Mouse (Mus musculus) 3134 (cell line): ENCODE results near the gene Slc25a3.

ENCODE experiments used
- DNase-seq: peaks from one replicate; pipeline ENCODE4 v3.0.0-alpha.2; 2011; ENCODE audit warnings: low spot score; ENCODE audit not compliant: insufficient read length; ENCODE audit errors: extremely low read depth

Gene Slc25a3

DNA sequence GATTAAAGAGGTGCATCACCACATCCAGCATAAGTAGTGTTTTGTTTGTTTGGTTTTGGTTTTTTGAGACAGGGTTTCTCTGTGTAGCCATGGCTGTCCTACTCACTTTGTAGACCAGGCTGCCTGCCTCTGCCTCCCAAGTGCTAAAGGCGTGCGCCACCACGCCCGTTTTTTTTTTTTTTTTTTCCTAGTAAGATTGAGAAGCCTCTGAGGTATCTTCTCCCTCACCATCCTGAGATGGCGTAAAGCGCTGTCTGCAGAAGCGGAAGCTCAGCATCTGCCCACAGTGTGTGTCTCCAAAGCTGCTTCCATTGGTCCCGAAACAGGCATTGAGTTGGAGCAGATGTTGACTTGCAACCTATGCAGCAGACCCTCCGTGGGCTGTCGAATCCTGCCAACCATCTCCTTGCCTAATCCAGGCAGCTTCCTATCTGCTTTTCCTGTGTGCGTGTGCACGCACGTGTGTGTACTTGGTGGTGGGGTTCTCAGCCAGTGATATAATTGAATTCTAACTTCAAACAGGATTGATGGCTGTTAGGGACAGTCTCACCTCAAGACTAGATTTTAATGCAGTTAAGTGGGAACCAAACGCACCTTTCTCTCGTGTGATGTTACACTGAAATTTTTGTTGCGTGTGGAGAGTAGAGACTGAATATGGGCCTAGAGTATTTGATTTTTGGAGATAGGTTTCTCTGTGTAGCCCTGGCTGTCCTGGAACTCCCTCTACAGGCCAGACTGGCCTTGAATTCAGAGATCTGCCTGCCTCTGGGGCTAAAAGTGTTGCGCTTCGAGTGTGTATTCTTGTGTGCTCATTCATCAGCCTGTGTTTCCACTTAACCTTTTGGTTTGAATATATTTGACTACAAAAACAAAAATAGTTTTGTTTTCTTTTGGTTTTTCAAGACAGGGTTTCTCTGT, 19.7 kb upstream of the Slc25a3 start:
- no peak for DNase-seq

DNA sequence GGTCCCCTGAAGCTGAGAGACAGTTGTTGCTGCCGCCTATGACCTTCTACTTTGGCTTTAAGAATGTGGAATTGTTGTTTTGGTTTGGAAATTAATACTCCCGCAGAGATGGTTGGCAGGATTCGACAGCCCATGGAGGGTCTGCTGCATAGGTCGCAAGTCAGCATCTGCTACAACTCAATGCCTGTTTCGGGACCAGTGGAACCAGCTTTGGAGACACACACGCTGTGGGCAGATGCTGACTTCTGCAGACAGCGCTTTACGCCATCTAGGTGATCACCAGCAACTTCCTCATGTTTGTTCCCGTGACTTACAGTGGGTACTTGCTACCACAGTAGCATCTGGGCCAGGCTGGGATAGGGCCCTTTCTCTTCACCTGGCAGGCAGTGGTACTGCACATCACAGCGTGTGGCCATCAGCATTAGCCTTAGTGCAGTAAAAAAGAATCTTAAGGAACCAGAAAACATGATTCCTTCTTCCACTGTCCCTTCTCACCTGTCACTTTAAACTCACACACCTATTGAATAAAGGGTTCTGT, 18.9 kb upstream of the Slc25a3 start:
- DNase-seq, result no peak

DNA sequence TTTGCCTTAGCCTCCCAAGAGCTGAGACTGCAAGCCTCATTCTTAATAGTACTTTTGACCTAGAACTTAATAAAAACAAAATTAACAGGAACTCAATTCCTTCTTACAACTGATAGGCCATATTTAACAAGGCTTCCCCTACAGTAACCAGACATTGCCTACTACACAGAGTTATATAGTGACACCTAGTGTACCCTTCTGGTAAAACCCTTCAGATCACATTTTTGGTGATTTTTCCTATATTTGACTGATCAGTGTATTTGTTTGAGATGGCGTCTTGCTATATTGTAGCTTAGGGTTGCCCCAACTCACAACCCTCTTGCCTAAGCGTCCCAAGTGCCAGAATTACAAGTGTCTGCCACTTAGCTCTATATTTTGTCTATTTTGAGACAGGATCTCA, 17.7 kb upstream of the Slc25a3 start:
- DNase-seq, result peak; percentile 51

DNA sequence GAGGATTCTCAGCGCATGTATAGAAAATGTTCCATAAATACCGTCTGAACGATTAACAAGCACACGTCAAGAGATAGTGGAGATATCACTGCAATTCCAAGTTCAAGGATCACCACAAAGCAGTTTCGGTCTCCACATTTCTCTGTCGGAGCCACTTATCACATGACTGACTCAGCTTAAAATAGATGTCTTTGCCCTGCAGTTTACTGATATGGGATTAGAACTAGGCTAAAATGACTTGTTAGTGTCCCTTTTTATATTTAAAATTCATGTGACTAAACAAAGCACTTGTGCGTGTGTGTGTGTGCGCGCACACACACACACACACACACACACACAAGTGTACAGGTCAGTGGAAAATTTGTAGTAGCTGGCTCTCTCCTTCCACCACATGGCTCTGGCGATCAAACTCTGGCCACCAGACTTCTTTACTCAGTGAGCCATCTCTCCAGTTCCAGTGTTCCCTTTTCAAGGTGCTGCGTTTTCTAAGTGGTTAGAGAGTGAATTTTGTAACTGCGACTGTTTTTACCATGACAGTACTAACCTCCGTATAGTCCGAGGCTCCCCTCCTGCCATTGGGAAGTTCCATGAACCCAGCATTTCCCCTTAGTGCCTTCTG, 15.4 kb upstream of the Slc25a3 start:
- no peak for DNase-seq

DNA sequence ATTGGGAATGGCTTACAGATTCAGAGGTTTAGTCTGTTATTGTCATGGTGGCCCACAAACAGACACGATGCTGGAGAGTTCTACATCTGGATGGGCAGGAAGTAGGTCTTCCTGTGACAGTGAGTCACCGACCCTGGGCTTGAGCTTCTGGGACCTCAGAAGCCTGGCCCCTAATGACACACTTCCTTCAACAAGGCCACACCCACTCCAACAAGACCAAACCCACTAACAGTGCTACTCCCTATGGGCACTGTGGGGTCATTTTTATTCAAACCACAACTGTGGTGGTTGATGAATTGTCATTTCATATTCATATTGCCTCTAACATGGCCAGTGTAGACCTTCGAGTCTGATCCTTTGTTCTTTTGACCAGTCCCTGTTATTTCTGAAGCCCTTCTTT, 14.5 kb upstream of the Slc25a3 start:
- peak; percentile 73 for DNase-seq

DNA sequence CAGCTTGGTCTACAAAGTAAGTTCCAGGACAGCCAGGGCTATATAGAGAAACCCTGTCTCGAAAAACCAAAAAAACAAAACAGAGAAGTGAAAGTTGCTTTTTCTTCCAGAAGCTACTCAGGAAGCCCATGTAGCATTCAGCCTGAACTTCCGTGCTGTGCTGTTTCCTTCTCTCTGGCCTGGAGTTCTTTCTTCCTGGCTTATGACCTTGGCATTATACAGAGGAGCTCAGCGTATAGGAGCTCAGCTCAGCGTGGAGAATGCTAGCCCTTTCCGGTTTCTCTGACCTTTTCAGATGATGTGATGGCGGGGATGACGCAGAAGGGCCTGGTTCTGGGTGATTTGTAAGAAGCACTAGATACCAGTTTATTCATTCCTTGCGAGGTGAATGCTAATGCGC, 13.5 kb upstream of the Slc25a3 start:
- DNase-seq, result no peak

DNA sequence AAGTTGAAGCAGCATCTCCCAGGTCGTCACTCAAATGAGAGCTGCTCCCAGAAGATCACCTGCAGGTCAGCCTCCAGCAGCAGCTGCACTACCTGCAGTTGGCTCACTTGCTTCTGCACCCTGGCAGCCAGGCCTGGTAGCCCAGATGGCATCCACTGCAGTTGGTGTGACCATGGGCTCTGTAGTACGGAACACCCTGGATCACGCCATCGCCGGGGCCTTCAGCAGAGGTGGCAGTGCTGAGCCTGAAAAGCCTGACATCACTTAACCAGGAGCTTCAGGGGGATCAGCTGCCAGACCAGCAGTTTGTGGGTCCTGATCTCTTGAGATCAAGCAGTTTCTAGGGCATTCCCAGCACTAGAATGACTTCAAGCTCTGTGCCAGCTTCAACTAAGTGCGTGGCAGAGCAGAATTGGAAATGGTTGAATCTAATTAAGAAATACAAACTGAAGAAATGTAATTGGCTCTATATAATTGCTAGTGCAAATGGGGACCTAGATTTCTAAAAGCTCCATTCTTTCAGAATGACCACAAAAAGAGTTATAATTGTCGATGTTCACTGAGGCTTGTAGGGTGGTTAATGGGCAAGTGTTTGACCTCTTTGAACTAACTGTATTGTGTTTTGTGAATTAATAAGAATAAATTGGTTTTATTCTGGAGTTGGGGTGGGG, 11.6 kb upstream of the Slc25a3 start:
- no peak for DNase-seq

DNA sequence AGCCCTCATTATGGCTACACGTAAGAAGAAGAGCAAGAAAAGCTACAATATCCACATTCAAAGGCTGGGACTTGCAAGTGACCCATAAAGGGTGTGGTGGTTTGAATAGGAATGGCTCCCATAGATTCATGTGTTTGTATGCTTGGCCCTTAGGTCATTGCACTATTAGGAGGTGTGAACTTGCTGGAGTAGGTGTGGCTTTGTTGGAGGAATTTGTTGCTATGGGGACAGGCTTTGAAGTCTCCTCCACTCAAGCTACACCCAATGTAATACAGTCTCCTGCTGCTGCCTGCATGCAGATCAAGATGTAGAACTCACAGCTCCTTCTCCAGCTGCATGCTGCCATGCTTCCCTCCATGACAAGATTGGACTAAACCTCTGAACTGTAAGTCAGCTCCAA, 7.7 kb upstream of the Slc25a3 start:
- no peak for DNase-seq

DNA sequence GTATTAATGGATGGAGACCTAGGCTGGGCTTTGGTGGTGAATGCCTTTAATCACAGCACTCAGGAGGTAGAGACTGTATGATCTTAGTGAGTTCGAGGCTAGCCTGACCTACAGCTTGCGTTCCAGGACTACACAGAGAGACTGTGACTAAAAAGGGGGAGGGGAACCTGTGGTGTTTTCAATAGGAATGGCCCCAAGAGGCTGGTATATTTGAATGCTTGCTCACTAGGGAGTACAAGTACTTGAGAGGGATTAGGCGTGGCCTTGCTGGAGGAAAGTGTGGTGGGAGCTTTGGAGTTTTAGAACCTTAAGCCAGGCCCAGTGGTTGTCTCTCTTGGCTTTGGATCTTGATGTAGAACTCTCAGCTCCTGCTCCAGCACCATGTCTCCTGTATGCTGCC, 6.9 kb upstream of the Slc25a3 start:
- no peak for DNase-seq

DNA sequence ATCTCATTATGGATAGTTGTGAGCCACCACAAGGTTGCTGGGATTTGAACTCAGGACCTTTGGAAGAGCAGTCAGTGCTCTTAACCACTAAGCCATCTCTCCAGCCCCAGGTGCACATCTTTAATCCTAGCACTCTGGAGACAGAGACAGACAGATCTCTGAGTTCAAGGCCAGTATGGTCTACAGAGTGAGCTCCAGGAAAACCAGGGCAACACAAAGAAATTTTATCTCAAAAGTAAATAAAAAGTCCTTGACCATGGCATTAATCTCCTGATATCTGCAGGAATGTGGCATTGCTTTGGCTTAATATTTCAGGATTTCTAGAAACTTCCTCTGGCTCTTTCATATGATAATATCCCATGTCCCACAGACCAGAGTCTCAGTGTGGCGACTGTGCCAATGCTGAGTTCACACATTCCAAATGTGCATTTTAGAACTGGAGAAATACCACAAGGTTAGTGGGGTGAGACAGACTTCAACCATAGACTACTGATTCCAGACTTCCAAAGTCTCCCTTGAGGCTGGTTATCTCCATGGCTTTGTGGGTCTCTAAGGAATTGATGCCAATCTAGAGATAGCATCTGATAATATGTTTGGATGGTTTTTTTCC, 4.8 kb upstream of the Slc25a3 start:
- no peak for DNase-seq

DNA sequence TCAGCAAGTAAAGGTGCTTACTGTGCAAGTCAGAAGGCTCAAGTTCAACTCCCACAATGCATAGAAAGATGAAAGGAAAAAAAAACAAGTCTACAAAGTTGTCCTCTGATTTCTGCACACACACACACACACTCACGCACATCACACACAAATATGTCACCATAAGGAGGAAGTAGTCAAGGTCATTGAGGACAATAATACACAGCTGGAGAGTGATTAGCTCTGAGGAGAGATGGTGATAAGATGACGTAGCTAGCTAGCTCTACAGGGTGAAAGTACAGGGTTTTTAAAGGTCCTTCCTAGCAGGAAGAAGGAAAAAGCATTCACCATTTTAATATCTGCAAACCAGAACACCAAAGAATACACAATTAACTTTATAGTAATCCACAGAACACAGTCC, 3.5 kb upstream of the Slc25a3 start:
- no peak for DNase-seq

DNA sequence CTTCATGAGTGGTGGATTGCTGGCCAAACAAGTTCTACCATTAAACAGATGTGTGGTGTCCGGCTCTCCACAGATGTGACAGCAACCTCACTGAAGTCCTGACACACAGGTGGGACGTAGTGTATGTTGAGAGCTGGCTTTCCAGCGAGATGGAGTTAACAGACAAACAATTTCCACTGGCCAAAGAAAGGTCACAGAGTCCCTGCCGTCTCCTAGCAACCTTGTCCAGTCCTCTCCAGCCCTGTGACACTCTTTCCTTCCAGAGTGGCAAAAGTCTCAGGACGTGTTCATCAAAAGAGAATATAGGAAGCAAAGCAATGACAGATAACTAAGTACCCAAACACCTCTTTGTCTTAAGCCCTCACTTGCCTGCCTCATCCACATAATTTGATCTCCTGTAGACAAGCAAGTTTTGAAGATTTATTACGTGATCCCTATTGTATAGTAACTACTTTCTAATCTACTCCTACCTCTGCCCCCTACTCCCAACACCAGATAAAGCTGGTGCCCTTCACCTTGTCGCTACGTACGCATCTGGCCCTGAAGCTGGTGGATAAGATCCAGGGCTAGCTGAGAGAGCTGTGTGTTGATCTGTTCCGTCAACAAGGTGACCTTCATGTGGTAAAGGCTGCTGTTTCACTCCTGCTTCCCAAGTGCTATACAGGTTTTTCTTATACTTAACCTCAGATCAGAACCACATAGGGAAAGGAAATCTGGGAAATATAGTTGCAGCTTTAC, 2.9 kb upstream of the Slc25a3 start:
- no peak for DNase-seq

DNA sequence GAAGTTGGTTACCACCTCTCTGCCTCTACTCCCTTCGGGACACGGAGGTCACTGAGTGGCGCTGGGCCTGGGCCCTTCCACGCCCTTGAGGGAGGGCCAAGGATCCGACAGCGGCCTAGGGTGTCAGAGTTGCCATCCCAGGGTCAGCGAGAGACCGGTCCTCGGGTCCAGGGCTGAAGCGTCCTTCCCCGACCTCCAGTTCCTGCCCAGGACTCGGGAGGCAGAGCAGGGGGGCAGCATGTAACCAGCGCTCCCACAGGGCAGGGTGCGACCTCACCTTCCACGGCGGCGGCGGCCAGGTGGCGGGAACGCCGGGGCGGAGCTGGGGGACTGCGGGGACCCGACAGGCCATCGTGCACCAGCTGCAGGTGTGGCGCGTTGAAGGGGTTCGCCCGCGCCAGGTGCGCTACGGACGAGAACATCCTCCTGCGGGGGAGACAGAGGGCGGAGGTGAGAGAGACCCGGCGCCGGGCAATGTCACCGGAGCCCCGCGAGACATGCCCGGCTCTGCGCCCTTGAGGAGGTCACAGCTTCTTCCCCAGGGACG, 505 bp downstream of the Slc25a3 start:
- DNase-seq, result no peak

DNA sequence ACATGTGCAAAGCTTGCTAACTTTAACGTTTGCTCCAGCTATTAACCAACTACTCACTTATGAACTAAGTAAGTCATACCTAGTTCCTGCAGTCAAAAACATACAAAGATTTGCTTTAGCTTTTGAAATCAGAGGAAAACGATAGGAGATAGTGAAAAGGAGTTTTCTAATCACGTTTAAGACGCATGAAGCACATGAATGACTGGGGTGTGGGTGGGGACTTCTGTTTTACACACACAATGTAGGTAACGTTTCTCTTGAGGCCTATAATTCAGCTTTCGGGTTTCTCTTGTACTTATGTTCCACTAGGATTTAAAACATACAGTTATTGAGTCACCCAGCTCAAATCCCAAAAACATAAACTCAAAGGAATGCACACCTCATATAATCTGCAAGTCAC, 1.2 kb downstream of the Slc25a3 start:
- DNase-seq, result no peak

DNA sequence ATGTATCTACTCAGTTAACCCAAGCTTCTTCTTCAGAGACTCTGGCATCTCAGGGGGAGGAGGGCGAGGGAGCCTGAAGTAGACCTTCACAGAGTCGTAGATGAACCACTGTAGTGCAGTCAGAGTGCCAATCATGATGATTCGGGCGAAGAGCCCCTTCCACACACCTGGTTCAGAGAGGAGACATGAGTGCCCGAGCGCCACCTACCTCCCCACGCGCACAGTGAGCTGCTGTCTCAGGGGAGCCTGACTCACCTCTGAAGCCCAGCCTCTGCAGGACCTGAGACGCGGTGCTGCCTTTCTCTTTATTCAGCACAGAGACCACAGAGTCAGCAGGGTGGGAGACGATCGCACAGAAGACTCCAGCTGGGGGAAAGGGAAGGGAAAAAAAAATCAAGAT, 6.9 kb downstream of the Slc25a3 start:
- no peak for DNase-seq

DNA sequence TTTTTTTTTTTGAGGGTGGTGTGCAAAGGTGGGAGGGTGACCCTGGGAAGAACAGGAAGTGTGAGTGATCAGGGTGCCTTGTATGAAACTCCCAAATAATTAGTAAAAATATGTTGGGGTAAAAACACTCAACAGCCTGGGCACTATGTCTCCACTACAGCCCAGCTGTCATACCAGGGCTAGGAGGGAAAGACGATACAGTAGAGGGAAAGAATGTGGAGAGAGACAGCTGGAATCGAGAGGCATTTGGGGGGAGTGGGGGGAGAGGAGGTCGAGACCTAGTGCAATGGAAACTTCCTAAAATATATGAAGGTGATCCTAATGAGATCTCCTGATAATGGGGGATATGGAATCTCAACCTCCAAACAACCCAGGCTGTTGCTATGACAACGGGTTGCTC, 14.0 kb downstream of the Slc25a3 start:
- DNase-seq, result no peak

DNA sequence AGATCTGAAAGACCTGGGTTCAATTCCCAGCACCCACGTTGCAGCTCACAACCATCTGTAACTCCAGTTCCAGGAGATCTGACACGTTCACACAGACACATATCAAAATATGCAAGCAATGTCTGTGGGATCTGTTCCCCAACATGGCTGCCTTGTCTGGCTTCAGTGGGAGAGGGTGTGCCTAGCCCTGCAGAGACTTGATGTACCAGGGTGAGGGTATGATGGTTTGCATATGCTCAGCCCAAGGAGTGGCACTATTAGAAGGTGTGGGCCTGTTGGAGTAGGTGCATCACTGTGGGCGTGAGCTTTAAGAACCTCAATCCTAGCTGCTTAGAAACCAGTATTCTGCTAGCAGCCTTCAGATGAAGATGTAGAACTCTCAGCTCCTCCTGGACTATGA, 17.9 kb downstream of the Slc25a3 start:
- no peak for DNase-seq

DNA sequence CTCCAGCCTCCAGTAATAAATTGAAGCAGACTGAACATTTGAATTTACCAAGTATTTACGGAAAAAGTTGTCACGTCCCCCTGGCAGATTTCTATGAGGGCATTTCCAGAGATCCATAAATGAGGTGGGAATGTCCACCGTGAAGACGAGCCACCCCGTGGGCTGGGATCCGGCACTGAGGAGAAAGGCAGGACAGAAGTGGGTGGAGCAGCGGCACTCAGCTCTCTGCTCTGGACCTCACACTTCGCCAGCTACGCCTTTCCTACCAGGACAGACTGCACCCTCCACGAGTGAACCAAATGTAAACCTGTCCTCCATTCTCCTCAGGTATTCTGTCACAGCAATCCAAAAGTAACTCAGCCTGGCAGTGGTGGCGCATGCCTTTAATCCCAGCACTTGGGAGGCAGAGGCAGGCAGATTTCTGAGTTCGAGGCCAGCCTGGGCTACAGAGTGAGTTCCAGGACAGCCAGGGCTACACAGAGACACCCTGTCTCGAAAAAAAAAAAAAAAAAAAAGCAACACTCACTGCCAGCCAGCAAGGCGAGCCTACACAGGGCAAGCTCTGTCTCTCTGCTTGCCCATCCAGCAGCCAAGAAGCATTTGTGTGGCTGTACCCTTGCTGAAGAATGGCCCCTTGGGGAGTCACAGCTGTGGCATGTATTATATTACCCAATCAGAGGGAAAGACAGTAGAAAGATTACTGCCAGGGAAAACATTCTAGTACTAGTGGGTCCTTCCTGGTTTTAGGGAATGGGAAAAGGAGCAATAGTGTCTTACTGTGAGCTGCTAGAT, 20.9 kb downstream of the Slc25a3 start:
- no peak for DNase-seq

DNA sequence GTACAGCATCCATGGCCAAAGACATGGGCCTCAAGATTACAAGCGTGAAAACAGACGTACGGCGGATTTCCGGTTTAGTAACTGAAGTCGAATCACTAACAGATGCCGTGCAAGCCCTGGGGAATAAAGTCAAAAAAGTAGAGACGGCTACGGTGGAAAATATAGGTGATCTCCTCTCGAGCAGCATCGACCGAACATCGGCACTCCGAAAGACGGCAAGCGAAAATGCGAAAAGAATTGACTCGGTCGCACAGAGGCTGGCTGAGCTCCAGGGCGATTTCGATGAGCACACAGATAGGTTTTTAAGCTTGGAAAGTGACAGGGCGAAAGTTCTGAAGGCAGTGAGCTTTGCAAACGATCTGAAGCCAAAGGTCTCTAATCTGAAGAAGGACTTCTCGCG, 21.9 kb downstream of the Slc25a3 start:
- DNase-seq, result no peak
